28 mouse cellular contexts compared by ENCODE assay signal in the genomic region with DNA sequence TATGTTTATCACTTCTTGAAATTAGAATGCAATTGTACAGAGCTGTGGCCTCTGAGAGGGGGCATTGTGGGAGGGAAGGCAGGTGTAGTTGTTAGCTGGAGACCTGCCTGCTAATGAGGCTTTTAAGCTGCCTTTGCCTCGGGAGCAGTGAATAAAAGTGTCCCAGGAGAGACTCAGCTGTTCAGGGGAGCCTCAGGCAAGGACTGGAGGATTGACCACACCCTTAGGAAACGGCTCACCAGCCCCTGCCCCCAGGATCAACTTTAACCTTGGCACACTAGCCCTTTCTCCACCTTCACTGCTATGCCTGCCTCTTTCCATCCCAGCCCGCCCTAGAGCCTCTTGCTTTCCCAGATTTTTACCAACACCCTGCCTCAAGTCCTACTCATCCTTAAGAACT. TPM values are rescaled to one million over a fixed set of nuclear protein-coding genes. Genes with fewer than 3 reads are reported as not detected.
DNase-seq lines count a peak whose midpoint lies in the region; ATAC-seq and TF ChIP-seq lines count a peak whose summit lies in the region.
"Had no signal": no experiment of that assay in that cellular context is flagged by ENCODE, and none has a peak within 500 bp of the region (broad histone marks: within the 10 kb centered on the region; RNA-seq: fewer than 3 reads in every experiment).

No protein-coding gene starts in this region.

- H3K9me3 ChIP-seq in forebrain, embryonic 14.5 days (replicated peaks; ENCODE audit: control insufficient read depth, low read length) = no peaks in the 10 kb centered on the region
- no peaks in the 10 kb centered on the region; the same call in 1 of the 2 replicates for H3K9me3 ChIP-seq in forebrain, embryonic 13.5 days (replicated peaks)
- H3K9me3 ChIP-seq in midbrain, embryonic 16.5 days (replicated peaks; ENCODE audit: control insufficient read depth, low read length, poor library complexity, severe bottlenecking) = no peaks in the 10 kb centered on the region
- H3K9me3 ChIP-seq: forebrain, embryonic 10.5 days; forebrain, embryonic 12.5 days had no signal

- WGBS in forebrain, embryonic 14.5 days = 31% methylated on average over 3 of the region's 3 CpGs
- 39% methylated on average over 3 of the region's 3 CpGs for WGBS in forebrain, embryonic 13.5 days
- 31% methylated on average over 3 of the region's 3 CpGs for WGBS in small intestine, adult 2 months
- 46% methylated on average over 3 of the region's 3 CpGs for WGBS in midbrain, embryonic 16.5 days

- peak; percentile 29; the same call in 1 of the 2 replicates for ATAC-seq in forebrain, embryonic 14.5 days
- no peak for ATAC-seq in forebrain, embryonic 13.5 days
- no peak for ATAC-seq in midbrain, embryonic 16.5 days
- ATAC-seq: activated CD4-positive, CD25-positive, alpha-beta regulatory T cell, adult 4 months; CD4-positive, CD25-positive, alpha-beta regulatory T cell, adult 4 months; forebrain, embryonic 16.5 days; Patski had no signal

- 0 out of 2 replicates have a peak, but pooled peaks cover 2% of the 10 kb centered on the region for H3K4me1 ChIP-seq in forebrain, embryonic 14.5 days (ENCODE audit: control insufficient read depth, insufficient read depth, low read length)
- H3K4me1 ChIP-seq in forebrain, embryonic 13.5 days = peaks cover 10% of the 10 kb centered on the region
- peaks cover 6% of the 10 kb centered on the region; the same call in 1 of the 2 replicates for H3K4me1 ChIP-seq in small intestine, adult 2 months (ENCODE audit: control insufficient read depth, insufficient read depth, insufficient read length, low read length)
- peaks cover 7% of the 10 kb centered on the region; the same call in 1 of the 2 replicates for H3K4me1 ChIP-seq in midbrain, embryonic 16.5 days (ENCODE audit: control insufficient read depth, insufficient read depth, low read length)
- H3K4me1 ChIP-seq: embryonic facial prominence, embryonic 13.5 days; embryonic facial prominence, embryonic 15.5 days had no signal

- no peak for TF ChIP-seq CTCF in brain, embryonic 14.5 days (IDR thresholded peaks at IDR 0.05; ENCODE audit: borderline replicate concordance, extremely low read depth, insufficient read depth, insufficient read length)
- no peak for TF ChIP-seq CTCF in small intestine, adult 2 months (IDR thresholded peaks at IDR 0.05; ENCODE audit: extremely low read depth, insufficient read length, insufficient replicate concordance, low read depth, low read length)

- no peak overlapping the region for H3K27ac ChIP-seq in forebrain, embryonic 14.5 days (ENCODE audit: low read depth, low read length)
- no peak overlapping the region for H3K27ac ChIP-seq in forebrain, embryonic 13.5 days
- H3K27ac ChIP-seq in small intestine, adult 2 months (ENCODE audit: insufficient read depth, low read depth, low read length) = peak overlapping the region; percentile 91
- no peak overlapping the region for H3K27ac ChIP-seq in midbrain, embryonic 16.5 days (ENCODE audit: low read length)
- H3K27ac ChIP-seq: embryonic facial prominence, embryonic 13.5 days; embryonic facial prominence, embryonic 15.5 days had no signal

- no peak for DNase-seq in forebrain, embryonic 14.5 days (ENCODE audit: low spot score)
- DNase-seq in R1 (ENCODE audit: low read depth, low spot score) = peak; percentile 2
- peak; percentile 51 for DNase-seq in brain, embryonic 14.5 days (ENCODE audit: low read depth)
- no peak for DNase-seq in thymus, postnatal 10 days (ENCODE audit: low spot score in 2 of 2)
- DNase-seq in thymus, postnatal 36 days = no peak
- DNase-seq: adrenal gland, adult 8-10 months; adrenal gland, postnatal 14 days; adrenal gland, postnatal 36 days; B cell, adult 2 months; cerebellum, adult 11 months; cerebellum, adult 18-20 months; cerebellum, adult 8-10 months; cerebellum, adult 9-11 months; cerebellum, postnatal 36 days; embryo, embryonic 11 days had no signal

- H3K27me3 ChIP-seq in forebrain, embryonic 14.5 days (replicated peaks; ENCODE audit: control insufficient read depth, insufficient read depth, low read length) = no peaks in the 10 kb centered on the region
- H3K27me3 ChIP-seq in forebrain, embryonic 13.5 days = no peaks in the 10 kb centered on the region
- H3K27me3 ChIP-seq in small intestine, adult 2 months (ENCODE audit: control insufficient read depth, insufficient read depth, low read length) = no peaks in the 10 kb centered on the region
- no peaks in the 10 kb centered on the region for H3K27me3 ChIP-seq in midbrain, embryonic 16.5 days (ENCODE audit: control insufficient read depth, insufficient read depth, low read depth, low read length)
- H3K27me3 ChIP-seq: CH12.LX; embryonic facial prominence, embryonic 13.5 days; embryonic facial prominence, embryonic 15.5 days; forebrain, embryonic 12.5 days; Patski had no signal

- no peak overlapping the region for H3K9ac ChIP-seq in forebrain, embryonic 14.5 days (ENCODE audit: low read length)
- no peak overlapping the region for H3K9ac ChIP-seq in forebrain, embryonic 13.5 days
- no peak overlapping the region for H3K9ac ChIP-seq in midbrain, embryonic 16.5 days (ENCODE audit: low read depth, low read length)
- H3K9ac ChIP-seq: embryonic facial prominence, embryonic 13.5 days; embryonic facial prominence, embryonic 15.5 days; forebrain, embryonic 12.5 days had no signal

- no peak for TF ChIP-seq POLR2A in brain, embryonic 14.5 days (IDR thresholded peaks at IDR 0.05; ENCODE audit: borderline replicate concordance, extremely low read depth, insufficient read depth, insufficient read length, poor library complexity, severe bottlenecking)
- no peak for TF ChIP-seq POLR2A in small intestine, adult 2 months (IDR thresholded peaks at IDR 0.05; ENCODE audit: low read depth, low read length)

- no peaks in the 10 kb centered on the region for H3K36me3 ChIP-seq in forebrain, embryonic 14.5 days (ENCODE audit: control insufficient read depth, insufficient read depth, low read length)
- H3K36me3 ChIP-seq in forebrain, embryonic 13.5 days (ENCODE audit: poor library complexity, severe bottlenecking) = no peaks in the 10 kb centered on the region
- no peaks in the 10 kb centered on the region for H3K36me3 ChIP-seq in small intestine, adult 2 months (ENCODE audit: control insufficient read depth, insufficient read depth, low read length)
- no peaks in the 10 kb centered on the region for H3K36me3 ChIP-seq in midbrain, embryonic 16.5 days (ENCODE audit: control insufficient read depth, insufficient read depth, low read length)
- H3K36me3 ChIP-seq: embryonic facial prominence, embryonic 13.5 days; embryonic facial prominence, embryonic 15.5 days; forebrain, embryonic 10.5 days; forebrain, embryonic 12.5 days had no signal

- no peak overlapping the region for H3K4me2 ChIP-seq in forebrain, embryonic 14.5 days (ENCODE audit: low read length)
- H3K4me2 ChIP-seq in forebrain, embryonic 13.5 days = no peak overlapping the region
- H3K4me2 ChIP-seq in midbrain, embryonic 16.5 days (ENCODE audit: low read length) = no peak overlapping the region
- H3K4me2 ChIP-seq: embryonic facial prominence, embryonic 13.5 days; embryonic facial prominence, embryonic 15.5 days; forebrain, embryonic 12.5 days had no signal

- no peak overlapping the region for H3K4me3 ChIP-seq in forebrain, embryonic 14.5 days (ENCODE audit: low read depth, low read length)
- H3K4me3 ChIP-seq in forebrain, embryonic 13.5 days = no peak overlapping the region
- no peak overlapping the region for H3K4me3 ChIP-seq in small intestine, adult 2 months (ENCODE audit: low read depth, low read length)
- no peak overlapping the region for H3K4me3 ChIP-seq in midbrain, embryonic 16.5 days (ENCODE audit: low read depth, low read length)
- H3K4me3 ChIP-seq: embryonic facial prominence, embryonic 13.5 days; embryonic facial prominence, embryonic 15.5 days; erythroblast, embryonic 14.5 days; forebrain, embryonic 10.5 days; forebrain, embryonic 12.5 days had no signal

RNA-seq across cellular contexts. Expression of a gene that starts 31.6 kb away (rescaled TPM):
- 2.5 and 2.8 TPM in 2 replicates for polyA plus RNA-seq in forebrain, embryonic 14.5 days (2014; fragmentation: Nextera tagmentation; extraction: Ambion mirVana)
- polyA plus RNA-seq in forebrain, embryonic 13.5 days (2015; fragmentation: Nextera tagmentation; extraction: Ambion mirVana) = 2.0 and 2.3 TPM in 2 replicates
- 1.1 and 1.7 TPM in 2 replicates for polyA plus RNA-seq in brain, embryonic 14.5 days (2012; rRNA removed)
- polyA plus RNA-seq in small intestine, adult 2 months (2012; rRNA removed) = 9.4 and 9.9 TPM in 2 replicates
- 0.98 and 1.1 TPM in 2 replicates for polyA plus RNA-seq in midbrain, embryonic 16.5 days (2015; fragmentation: Nextera tagmentation; extraction: Ambion mirVana)

Comparison
In these comparisons a context has a peak if more than half of its experiments do, and no peak if none do; other contexts are left out.
1. DNase-seq: peak in R1 (single experiment) and brain, embryonic 14.5 days (single experiment); none in forebrain, embryonic 14.5 days (single experiment), thymus, postnatal 10 days (0 of 2) and thymus, postnatal 36 days (0 of 2).